Mouse (Mus musculus) ES-E14 (cell line): ENCODE measurements around the gene Kcnh3. TPM values are rescaled to one million over a fixed set of nuclear protein-coding genes. Genes with fewer than 3 reads are reported as not detected.
"Not testable (repeated sequence)": the region's sequence is repeated elsewhere in the genome, so short reads cannot be mapped to it uniquely, and the experiment has no call there.

Source experiments
- DNase-seq: peaks from one replicate; pipeline ENCODE4 v3.0.0-alpha.2; 2013; ENCODE audit warnings: low read depth, low spot score
- H3K27ac ChIP-seq: 2 replicates; pipeline ENCODE4 v1.5.1; 2012; ENCODE audit warnings: low read depth, mild to moderate bottlenecking, low read length, moderate library complexity, mixed read lengths; ENCODE audit not compliant: poor library complexity, insufficient read depth, severe bottlenecking
- H3K36me3 ChIP-seq: 2 replicates; pipeline ENCODE4 v1.6.1; 2012; ENCODE audit warnings: mild to moderate bottlenecking, low read length, moderate library complexity, mixed read lengths; ENCODE audit not compliant: control insufficient read depth, poor library complexity, insufficient read depth, severe bottlenecking
- H3K4me1 ChIP-seq, 2 experiments: fragments of 150-350 bp in 1 of 2; sonication (generic) in 1 of 2; 2 replicates each; pipeline ENCODE4 v1.6.1; 2012; ENCODE audit warnings: low read length in 2 of 2, mild to moderate bottlenecking in 1 of 2, mixed read lengths in 1 of 2; ENCODE audit not compliant: control insufficient read depth in 2 of 2, insufficient read depth in 2 of 2, poor library complexity in 1 of 2
- H3K4me3 ChIP-seq, 2 experiments: fragments of 150-350 bp in 1 of 2; sonication (generic) in 1 of 2; 2 replicates each; pipeline ENCODE4 v1.5.1; 2012; ENCODE audit warnings: low read length in 2 of 2, low read depth in 1 of 2, mild to moderate bottlenecking in 1 of 2, mixed read lengths in 1 of 2; ENCODE audit not compliant: insufficient read depth in 1 of 2, poor library complexity in 1 of 2, severe bottlenecking in 1 of 2
- H3K9ac ChIP-seq: 2 replicates; pipeline ENCODE4 v1.6.1; 2012; ENCODE audit warnings: low read depth, mild to moderate bottlenecking, low read length, mixed read lengths; ENCODE audit not compliant: poor library complexity, insufficient read depth, severe bottlenecking
- H3K9me3 ChIP-seq: fragments of 150-350 bp; sonication (generic); 2 replicates; pipeline ENCODE4 v1.6.1; 2012; ENCODE audit warnings: low read depth, mild to moderate bottlenecking, low read length; ENCODE audit not compliant: control insufficient read depth, insufficient read depth
- CHD2 ChIP-seq: IDR thresholded peaks from 2 replicates; pipeline ENCODE4 v1.6.1; 2014; ENCODE audit warnings: mild to moderate bottlenecking, low read depth, low read length, inconsistent platforms
- HCFC1 ChIP-seq: IDR thresholded peaks from 2 replicates; pipeline ENCODE4 v1.6.1; 2012; ENCODE audit warnings: low read length, inconsistent platforms, borderline replicate concordance; ENCODE audit not compliant: insufficient read depth
- MAFK ChIP-seq: IDR thresholded peaks from 2 replicates; pipeline ENCODE4 v1.6.1; 2014; ENCODE audit warnings: mild to moderate bottlenecking, low read depth, low read length, inconsistent platforms; ENCODE audit not compliant: insufficient read depth
- ZC3H11A ChIP-seq: IDR thresholded peaks from 2 replicates; pipeline ENCODE4 v1.6.1; 2012; ENCODE audit warnings: low read depth, mild to moderate bottlenecking, inconsistent platforms, low read length, borderline replicate concordance
- ZNF384 ChIP-seq: IDR thresholded peaks from 2 replicates; pipeline ENCODE4 v1.6.1; 2012; ENCODE audit warnings: low read depth, low read length, inconsistent platforms
- in situ Hi-C, 2 experiments: fragments of 600-800 bp; cut with MboI; formaldehyde crosslinking; loops; one replicate each; pipeline ENCODE4 v1.15.1; 2025; ENCODE audit warnings: low sequenced_read_pairs in 2 of 2, inconsistent platforms in 1 of 2; ENCODE audit not compliant: unreplicated experiment in 2 of 2
- total RNA-seq: library from RNA; depleted of rRNA; stranded (reverse); fragments of 300-350 nt; gene quantifications from 2 replicates; pipeline ENCODE4 v1.2.3, GENCODE M21; 2012

Kcnh3 gene
- total RNA-seq, 1 experiment: 2.9 TPM

- in situ Hi-C loops: no loop called here
- H3K9me3 ChIP-seq: no peaks in the 10 kb centered on the region
- H3K4me1 ChIP-seq: peaks cover 8 to 41% of the 10 kb centered on the region in 2 experiments
- peak; percentile 2; the same call in 1 of the 2 replicates for TF ChIP-seq MAFK
- TF ChIP-seq HCFC1: peak; percentile 79; the same call in 1 of the 2 replicates
- peak; percentile 68 for TF ChIP-seq CHD2
- TF ChIP-seq ZC3H11A: no peak
- no peak for TF ChIP-seq ZNF384
- peak; percentile 98 for DNase-seq
- peak within 1 kb of the TSS; percentile 100 for H3K9ac ChIP-seq
- peaks cover 22% of the 10 kb centered on the region for H3K36me3 ChIP-seq
- H3K4me3 ChIP-seq: peak within 1 kb of the TSS; percentile 78 to 100
- peak within 1 kb of the TSS; percentile 100 for H3K27ac ChIP-seq
These were observed 27.1 kb downstream of the Kcnh3 start, which contains the start of gene Mcrs1 for GRCm38 (mm10) chr15:99251626-99252380. Gene Mcrs1 (minus strand): TSS chr15:99251961.

GRCm38 (mm10) chr15:99252381-99253174 is 27.9 kb downstream of the Kcnh3 start:
- H3K9ac ChIP-seq: peak overlapping the region; percentile 100
- no peak for DNase-seq
- in situ Hi-C loops: no loop called here
- peaks cover 8 to 42% of the 10 kb centered on the region in 2 experiments for H3K4me1 ChIP-seq
- H3K4me3 ChIP-seq: peak overlapping the region; percentile 78 to 100
- H3K9me3 ChIP-seq: no peaks in the 10 kb centered on the region
- peaks cover 16% of the 10 kb centered on the region for H3K36me3 ChIP-seq
- no peak for TF ChIP-seq CHD2
- H3K27ac ChIP-seq: peak overlapping the region; percentile 100

- in situ Hi-C loops, H3K9me3 ChIP-seq, H3K27ac ChIP-seq, DNase-seq, H3K4me3 ChIP-seq, H3K9ac ChIP-seq: not testable (repeated sequence)
- Histone ChIP-seq H3K36me3 (peaks cover 11% of the 10 kb centered on the region), H3K4me1 (peaks cover 8 to 42% of the 10 kb centered on the region in 2 experiments)
These were observed 28.5 kb downstream of the Kcnh3 start for GRCm38 (mm10) chr15:99253175-99253479.

- Histone ChIP-seq H3K9ac (no peak overlapping the region), H3K4me1 (peaks cover 8 to 37% of the 10 kb centered on the region in 2 experiments), H3K36me3 (peaks cover 6% of the 10 kb centered on the region), H3K27ac (peak overlapping the region; percentile 18; the same call in 1 of the 2 replicates), H3K9me3 (no peaks in the 10 kb centered on the region), H3K4me3 (no peak overlapping the region)
- TF ChIP-seq ZC3H11A (no peak), HCFC1 (no peak), MAFK (no peak), CHD2 (no peak), ZNF384 (no peak)
- in situ Hi-C loops: no loop called here
- DNase-seq: no peak
These were observed 29.1 kb downstream of the Kcnh3 start for GRCm38 (mm10) chr15:99253772-99254171.

- Histone ChIP-seq H3K9ac (no peak overlapping the region), H3K4me3 (no peak overlapping the region), H3K36me3 (peaks cover 3% of the 10 kb centered on the region), H3K9me3 (no peaks in the 10 kb centered on the region), H3K27ac (no peak overlapping the region), H3K4me1 (peaks cover 10 to 35% of the 10 kb centered on the region in 2 experiments)
- no peak for TF ChIP-seq ZC3H11A
- no peak for TF ChIP-seq HCFC1
- TF ChIP-seq CHD2: no peak
- no peak for TF ChIP-seq ZNF384
- no peak for TF ChIP-seq MAFK
- in situ Hi-C loops: no loop called here
- no peak for DNase-seq
These were observed 29.9 kb downstream of the Kcnh3 start for GRCm38 (mm10) chr15:99254477-99255005.
